In the genomic region with DNA sequence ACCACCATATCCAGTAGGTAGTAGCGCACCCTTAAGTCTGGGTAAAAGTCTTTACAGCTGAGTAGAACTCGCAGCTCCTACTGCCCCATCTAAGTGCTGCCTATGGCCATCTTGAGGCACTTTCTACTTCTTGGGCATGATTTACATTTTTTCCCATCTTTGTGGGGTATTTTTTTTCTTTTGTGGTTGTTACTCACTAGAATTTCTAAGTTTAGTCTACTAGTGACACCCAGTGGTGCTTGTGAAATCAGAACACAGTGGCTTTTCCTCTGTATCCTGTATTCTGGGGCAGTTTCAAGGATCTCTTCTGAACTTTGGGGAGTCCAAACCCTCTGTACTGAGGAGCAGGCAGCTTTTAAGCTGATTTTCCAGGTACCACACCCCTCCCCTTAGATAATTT, we compare ENCODE assay signal across 12 mouse cellular contexts. TPM values are rescaled to one million over a fixed set of nuclear protein-coding genes. Genes with fewer than 3 reads are reported as not detected.
A peak's percentile ranks its signal among the peaks of the same experiment; 100 is the strongest.
DNase-seq lines count a peak whose midpoint lies in the region; ATAC-seq and TF ChIP-seq lines count a peak whose summit lies in the region.
"Had no signal": no experiment of that assay in that cellular context is flagged by ENCODE, and none has a peak within 500 bp of the region (broad histone marks: within the 10 kb centered on the region; RNA-seq: fewer than 3 reads in every experiment).

No protein-coding gene starts in this region.

- no peak overlapping the region for H3K4me2 ChIP-seq in kidney, embryonic 16.5 days (replicated peaks; ENCODE audit: low read depth, low read length)
- no peak overlapping the region for H3K4me2 ChIP-seq in midbrain, postnatal 0 days (ENCODE audit: low read depth, low read length, poor library complexity, severe bottlenecking)
- H3K4me2 ChIP-seq in midbrain, embryonic 11.5 days, result no peak overlapping the region
- no peak overlapping the region for H3K4me2 ChIP-seq in forebrain, embryonic 12.5 days
- H3K4me2 ChIP-seq: liver, embryonic 15.5 days had no signal

- H3K36me3 ChIP-seq in kidney, embryonic 16.5 days (ENCODE audit: insufficient read depth, low read length), result no peaks in the 10 kb centered on the region
- no peaks in the 10 kb centered on the region for H3K36me3 ChIP-seq in midbrain, postnatal 0 days (ENCODE audit: insufficient read depth, low read length)
- no peaks in the 10 kb centered on the region for H3K36me3 ChIP-seq in midbrain, embryonic 11.5 days (ENCODE audit: control insufficient read depth, insufficient read depth, low read length)
- no peaks in the 10 kb centered on the region for H3K36me3 ChIP-seq in forebrain, embryonic 12.5 days (replicated peaks)
- H3K36me3 ChIP-seq: liver, embryonic 15.5 days had no signal

- WGBS in kidney, embryonic 16.5 days, result 91% methylated on average over 2 of the region's 2 CpGs
- WGBS in midbrain, postnatal 0 days, result 91% methylated on average over 2 of the region's 2 CpGs
- WGBS in midbrain, embryonic 11.5 days, result 90% methylated on average over 2 of the region's 2 CpGs
- 89% methylated on average over 2 of the region's 2 CpGs for WGBS in forebrain, embryonic 12.5 days

- H3K9ac ChIP-seq in kidney, embryonic 16.5 days (replicated peaks; ENCODE audit: low read length), result no peak overlapping the region
- no peak overlapping the region for H3K9ac ChIP-seq in midbrain, postnatal 0 days (replicated peaks; ENCODE audit: low read length, poor library complexity, severe bottlenecking)
- no peak overlapping the region for H3K9ac ChIP-seq in midbrain, embryonic 11.5 days (ENCODE audit: low read length)
- H3K9ac ChIP-seq in forebrain, embryonic 12.5 days, result no peak overlapping the region
- H3K9ac ChIP-seq: liver, embryonic 15.5 days had no signal

- ATAC-seq in kidney, embryonic 16.5 days (ENCODE audit: low FRiP score, low TSS enrichment), result no peak
- ATAC-seq in midbrain, postnatal 0 days (ENCODE audit: low FRiP score), result no peak
- no peak for ATAC-seq in midbrain, embryonic 11.5 days (ENCODE audit: low FRiP score)
- ATAC-seq in forebrain, embryonic 12.5 days (ENCODE audit: low FRiP score), result no peak
- ATAC-seq: hindbrain, embryonic 16.5 days had no signal

- no peak overlapping the region for H3K27ac ChIP-seq in kidney, embryonic 16.5 days (ENCODE audit: low read length)
- no peak overlapping the region for H3K27ac ChIP-seq in midbrain, postnatal 0 days (ENCODE audit: low read depth, low read length)
- no peak overlapping the region for H3K27ac ChIP-seq in midbrain, embryonic 11.5 days (ENCODE audit: low read depth, low read length)
- H3K27ac ChIP-seq in forebrain, embryonic 12.5 days, result no peak overlapping the region
- H3K27ac ChIP-seq: liver, embryonic 15.5 days had no signal

- H3K4me3 ChIP-seq in kidney, embryonic 16.5 days (ENCODE audit: low read length), result no peak overlapping the region
- no peak overlapping the region for H3K4me3 ChIP-seq in midbrain, postnatal 0 days (ENCODE audit: low read depth, low read length)
- no peak overlapping the region for H3K4me3 ChIP-seq in midbrain, embryonic 11.5 days (ENCODE audit: low read depth, low read length)
- no peak overlapping the region for H3K4me3 ChIP-seq in forebrain, embryonic 12.5 days (replicated peaks)
- H3K4me3 ChIP-seq: liver, embryonic 15.5 days had no signal

- peak; percentile 13 for DNase-seq in embryo, embryonic 11 days
- DNase-seq in embryo, embryonic 10 days (ENCODE audit: low spot score), result no peak
- peak; percentile 20 for DNase-seq in kidney, postnatal 10 days
- peak; percentile 63 for DNase-seq in midbrain, postnatal 0 days (ENCODE audit: low spot score)
- no peak for DNase-seq in midbrain, embryonic 11.5 days (ENCODE audit: low spot score, missing footprints)
- DNase-seq in naive thymus-derived CD4-positive, alpha-beta T cell, adult 2 months (ENCODE audit: low read depth), result peak; percentile 14

- TF ChIP-seq CTCF in midbrain, postnatal 0 days (IDR thresholded peaks at IDR 0.05), result peak; percentile 64

- no peaks in the 10 kb centered on the region for H3K27me3 ChIP-seq in kidney, embryonic 16.5 days (ENCODE audit: insufficient read depth, low read length)
- H3K27me3 ChIP-seq in midbrain, postnatal 0 days (ENCODE audit: insufficient read depth, low read length), result no peaks in the 10 kb centered on the region
- no peaks in the 10 kb centered on the region for H3K27me3 ChIP-seq in midbrain, embryonic 11.5 days (ENCODE audit: control insufficient read depth, insufficient read depth, low read length)
- 0 out of 2 replicates have a peak, but pooled peaks cover 3% of the 10 kb centered on the region for H3K27me3 ChIP-seq in forebrain, embryonic 12.5 days

- H3K4me1 ChIP-seq in kidney, embryonic 16.5 days (ENCODE audit: insufficient read depth, low read length), result peaks cover 5% of the 10 kb centered on the region; the same call in 1 of the 2 replicates
- no peaks in the 10 kb centered on the region for H3K4me1 ChIP-seq in midbrain, postnatal 0 days (ENCODE audit: insufficient read depth, low read length)
- H3K4me1 ChIP-seq in midbrain, embryonic 11.5 days (ENCODE audit: control insufficient read depth, insufficient read depth, low read length), result peaks cover 4% of the 10 kb centered on the region; the same call in 1 of the 2 replicates
- H3K4me1 ChIP-seq in forebrain, embryonic 12.5 days, result peaks cover 8% of the 10 kb centered on the region

- no peaks in the 10 kb centered on the region for H3K9me3 ChIP-seq in kidney, embryonic 16.5 days (ENCODE audit: low read length)
- H3K9me3 ChIP-seq in midbrain, postnatal 0 days (ENCODE audit: low read length), result no peaks in the 10 kb centered on the region
- no peaks in the 10 kb centered on the region for H3K9me3 ChIP-seq in midbrain, embryonic 11.5 days (ENCODE audit: control insufficient read depth, low read length)
- H3K9me3 ChIP-seq in forebrain, embryonic 12.5 days, result no peaks in the 10 kb centered on the region
- H3K9me3 ChIP-seq: liver, embryonic 15.5 days had no signal

RNA-seq across cellular contexts. Expression of a gene that starts 3.3 kb away (rescaled TPM):
- 15.7 and 18.1 TPM in 2 replicates for polyA plus RNA-seq in kidney, embryonic 16.5 days (2015; fragmentation: Nextera tagmentation; extraction: Ambion mirVana)
- 16.7 and 18.7 TPM in 2 replicates for total RNA-seq in midbrain, postnatal 0 days (2014; rRNA removed)
- 25.4 and 25.5 TPM in 2 replicates for polyA plus RNA-seq in midbrain, postnatal 0 days (2015; fragmentation: Nextera tagmentation; extraction: Ambion mirVana)
- 21.9 and 24.7 TPM in 2 replicates for polyA plus RNA-seq in midbrain, embryonic 11.5 days (2014; fragmentation: Nextera tagmentation; extraction: Ambion mirVana)
- 18.2 and 22.3 TPM in 2 replicates for polyA plus RNA-seq in forebrain, embryonic 12.5 days (2016; fragmentation: Nextera tagmentation; extraction: Ambion mirVana)

RNA-seq across cellular contexts. Expression of a gene that starts 35.0 kb away (rescaled TPM):
- polyA plus RNA-seq in kidney, embryonic 16.5 days (2015; fragmentation: Nextera tagmentation; extraction: Ambion mirVana), result 0.49 and 0.56 TPM in 2 replicates
- total RNA-seq in midbrain, postnatal 0 days (2014; rRNA removed), result 3.2 and 3.7 TPM in 2 replicates
- 3.1 and 3.5 TPM in 2 replicates for polyA plus RNA-seq in midbrain, postnatal 0 days (2015; fragmentation: Nextera tagmentation; extraction: Ambion mirVana)
- polyA plus RNA-seq in midbrain, embryonic 11.5 days (2014; fragmentation: Nextera tagmentation; extraction: Ambion mirVana), result 0.26 and 0.33 TPM in 2 replicates
- polyA plus RNA-seq in forebrain, embryonic 12.5 days (2016; fragmentation: Nextera tagmentation; extraction: Ambion mirVana), result 0.47 and 0.49 TPM in 2 replicates
- total RNA-seq: heart, adult 8-10 months had no signal

RNA-seq across cellular contexts. Expression of a gene that starts 54.8 kb away (rescaled TPM):
- polyA plus RNA-seq in kidney, embryonic 16.5 days (2015; fragmentation: Nextera tagmentation; extraction: Ambion mirVana), result 0.80 and 1.0 TPM in 2 replicates
- total RNA-seq in midbrain, postnatal 0 days (2014; rRNA removed), result 0.49 and 1.4 TPM in 2 replicates
- 3.8 and 4.7 TPM in 2 replicates for polyA plus RNA-seq in midbrain, postnatal 0 days (2015; fragmentation: Nextera tagmentation; extraction: Ambion mirVana)
- polyA plus RNA-seq in midbrain, embryonic 11.5 days (2014; fragmentation: Nextera tagmentation; extraction: Ambion mirVana), result 0.72 and 1.0 TPM in 2 replicates
- 0.93 and 1.1 TPM in 2 replicates for polyA plus RNA-seq in forebrain, embryonic 12.5 days (2016; fragmentation: Nextera tagmentation; extraction: Ambion mirVana)
- total RNA-seq: heart, adult 8-10 months; left cerebral cortex, adult 18-20 months had no signal

Comparison
In these comparisons a context has a peak if more than half of its experiments do, and no peak if none do; other contexts are left out.
1. DNase-seq: peak in embryo, embryonic 11 days (single experiment), kidney, postnatal 10 days (single experiment), midbrain, postnatal 0 days (single experiment) and naive thymus-derived CD4-positive, alpha-beta T cell, adult 2 months (single experiment); none in embryo, embryonic 10 days (single experiment) and midbrain, embryonic 11.5 days (single experiment).